Mouse (Mus musculus): Measurements from ENCODE around the gene Irf4. TPM values are rescaled to one million over a fixed set of nuclear protein-coding genes. Genes with fewer than 3 reads are reported as not detected.

The Irf4 gene
- polyA plus RNA-seq, 1 experiment from 2014 or later, result 0.21 TPM

GRCm38 (mm10) chr13:30755998-30756639, 7.1 kb downstream of the Irf4 start:
- Histone ChIP-seq H3K4me3 (no peak overlapping the region), H3K36me3 (no peaks in the 10 kb centered on the region), H3K9ac (no peak overlapping the region), H3K9me3 (no peaks in the 10 kb centered on the region), H3K27ac (no peak overlapping the region), H3K27me3 (peaks cover 22% of the 10 kb centered on the region), H3K4me1 (replicated peaks) (no peaks in the 10 kb centered on the region), H3K4me2 (no peak overlapping the region)
- ATAC-seq (ENCODE audit: low FRiP score), result no peak
- 65% methylated on average over 9 of the region's 9 CpGs for WGBS

GRCm38 (mm10) chr13:30757264-30757900, 8.4 kb downstream of the Irf4 start:
- Histone ChIP-seq H3K9me3 (no peaks in the 10 kb centered on the region), H3K9ac (no peak overlapping the region), H3K27ac (no peak overlapping the region), H3K4me1 (replicated peaks) (no peaks in the 10 kb centered on the region), H3K27me3 (peaks cover 11% of the 10 kb centered on the region; the same call in 1 of the 2 replicates), H3K4me3 (no peak overlapping the region), H3K36me3 (no peaks in the 10 kb centered on the region), H3K4me2 (no peak overlapping the region)
- 91% methylated on average over 14 of the region's 14 CpGs for WGBS
- no peak for ATAC-seq (ENCODE audit: low FRiP score)

GRCm38 (mm10) chr13:30758789-30759381, 9.9 kb downstream of the Irf4 start:
- no peak overlapping the region for H3K27ac ChIP-seq
- H3K4me2 ChIP-seq, result no peak overlapping the region
- no peak overlapping the region for H3K4me3 ChIP-seq
- WGBS, result 82% methylated on average over 11 of the region's 11 CpGs
- ATAC-seq (ENCODE audit: low FRiP score), result no peak
- H3K9me3 ChIP-seq, result no peaks in the 10 kb centered on the region
- no peak overlapping the region for H3K9ac ChIP-seq
- H3K27me3 ChIP-seq, result no peaks in the 10 kb centered on the region
- H3K36me3 ChIP-seq, result no peaks in the 10 kb centered on the region
- H3K4me1 ChIP-seq (replicated peaks), result no peaks in the 10 kb centered on the region

GRCm38 (mm10) chr13:30760374-30761090, 11.5 kb downstream of the Irf4 start:
- no peaks in the 10 kb centered on the region for H3K9me3 ChIP-seq
- no peak overlapping the region for H3K27ac ChIP-seq
- H3K9ac ChIP-seq, result no peak overlapping the region
- no peak for ATAC-seq (ENCODE audit: low FRiP score)
- no peaks in the 10 kb centered on the region for H3K36me3 ChIP-seq
- no peaks in the 10 kb centered on the region for H3K27me3 ChIP-seq
- no peak overlapping the region for H3K4me2 ChIP-seq
- H3K4me3 ChIP-seq, result no peak overlapping the region
- WGBS, result 74% methylated on average over 3 of the region's 3 CpGs
- H3K4me1 ChIP-seq (replicated peaks), result no peaks in the 10 kb centered on the region

- no peak overlapping the region for H3K27ac ChIP-seq
These were observed 12.2 kb downstream of the Irf4 start for GRCm38 (mm10) chr13:30761151-30761631.

GRCm38 (mm10) chr13:30762224-30762623, 13.2 kb downstream of the Irf4 start:
- 88% methylated on average over 4 of the region's 4 CpGs for WGBS
- no peak for ATAC-seq (ENCODE audit: low FRiP score)
- Histone ChIP-seq H3K36me3 (no peaks in the 10 kb centered on the region), H3K9ac (no peak overlapping the region), H3K9me3 (no peaks in the 10 kb centered on the region), H3K4me1 (replicated peaks) (no peaks in the 10 kb centered on the region), H3K4me3 (no peak overlapping the region), H3K27me3 (no peaks in the 10 kb centered on the region), H3K27ac (no peak overlapping the region), H3K4me2 (no peak overlapping the region)

More at GRCm38 (mm10) chr13:30761151-30761631, 12.2 kb downstream of the Irf4 start:
- H3K36me3 ChIP-seq, result no peaks in the 10 kb centered on the region
- no peak overlapping the region for H3K4me3 ChIP-seq
- no peaks in the 10 kb centered on the region for H3K4me1 ChIP-seq (replicated peaks)
- H3K9ac ChIP-seq, result no peak overlapping the region
- H3K4me2 ChIP-seq, result no peak overlapping the region
- no peaks in the 10 kb centered on the region for H3K27me3 ChIP-seq
- H3K9me3 ChIP-seq, result no peaks in the 10 kb centered on the region
- ATAC-seq (ENCODE audit: low FRiP score), result no peak
- 90% methylated on average over 8 of the region's 8 CpGs for WGBS

- Histone ChIP-seq H3K27ac (no peak overlapping the region), H3K27me3 (no peaks in the 10 kb centered on the region), H3K4me3 (no peak overlapping the region), H3K4me1 (replicated peaks) (no peaks in the 10 kb centered on the region), H3K4me2 (no peak overlapping the region), H3K9ac (no peak overlapping the region), H3K36me3 (no peaks in the 10 kb centered on the region), H3K9me3 (no peaks in the 10 kb centered on the region)
- 86% methylated on average over 8 of the region's 8 CpGs for WGBS
- no peak for ATAC-seq (ENCODE audit: low FRiP score)
These were observed 15.2 kb downstream of the Irf4 start for GRCm38 (mm10) chr13:30764014-30764740.

GRCm38 (mm10) chr13:30765906-30766305, 16.9 kb downstream of the Irf4 start:
- H3K27ac ChIP-seq, result no peak overlapping the region
- H3K4me1 ChIP-seq (replicated peaks), result no peaks in the 10 kb centered on the region
- ATAC-seq (ENCODE audit: low FRiP score), result no peak
- no peak overlapping the region for H3K4me3 ChIP-seq
- no peaks in the 10 kb centered on the region for H3K36me3 ChIP-seq
- no peaks in the 10 kb centered on the region for H3K27me3 ChIP-seq
- 80% methylated on average over 5 of the region's 5 CpGs for WGBS
- no peak overlapping the region for H3K9ac ChIP-seq
- H3K4me2 ChIP-seq, result no peak overlapping the region
- no peaks in the 10 kb centered on the region for H3K9me3 ChIP-seq

- WGBS, result 94% methylated on average over 5 of the region's 5 CpGs
- Histone ChIP-seq H3K9ac (no peak overlapping the region), H3K27ac (no peak overlapping the region), H3K9me3 (no peaks in the 10 kb centered on the region), H3K4me1 (replicated peaks) (no peaks in the 10 kb centered on the region), H3K36me3 (no peaks in the 10 kb centered on the region), H3K4me3 (no peak overlapping the region), H3K4me2 (no peak overlapping the region), H3K27me3 (no peaks in the 10 kb centered on the region)
- no peak for ATAC-seq (ENCODE audit: low FRiP score)
These were observed 17.8 kb downstream of the Irf4 start for GRCm38 (mm10) chr13:30766636-30767476.

- no peaks in the 10 kb centered on the region for H3K36me3 ChIP-seq
- 91% methylated on average over 6 of the region's 6 CpGs for WGBS
These were observed 18.6 kb downstream of the Irf4 start for GRCm38 (mm10) chr13:30767477-30768127.

GRCm38 (mm10) chr13:30776021-30776420, 27.0 kb downstream of the Irf4 start:
- Histone ChIP-seq H3K4me2 (no peak overlapping the region), H3K27me3 (no peaks in the 10 kb centered on the region), H3K4me3 (no peak overlapping the region), H3K36me3 (no peaks in the 10 kb centered on the region), H3K9ac (no peak overlapping the region), H3K9me3 (no peaks in the 10 kb centered on the region), H3K27ac (no peak overlapping the region), H3K4me1 (replicated peaks) (no peaks in the 10 kb centered on the region)
- no peak for ATAC-seq (ENCODE audit: low FRiP score)
- WGBS, result 88% methylated on average over 2 of the region's 2 CpGs

More at GRCm38 (mm10) chr13:30767477-30768127, 18.6 kb downstream of the Irf4 start:
- no peak overlapping the region for H3K27ac ChIP-seq
- no peaks in the 10 kb centered on the region for H3K27me3 ChIP-seq
- no peak overlapping the region for H3K9ac ChIP-seq
- H3K4me3 ChIP-seq, result no peak overlapping the region
- no peaks in the 10 kb centered on the region for H3K9me3 ChIP-seq
- no peak for ATAC-seq (ENCODE audit: low FRiP score)
- H3K4me2 ChIP-seq, result no peak overlapping the region
- no peaks in the 10 kb centered on the region for H3K4me1 ChIP-seq (replicated peaks)
